Mouse (Mus musculus): ENCODE data around the gene Mllt6. TPM values are rescaled to one million over a fixed set of nuclear protein-coding genes. Genes with fewer than 3 reads are reported as not detected.
A peak's percentile ranks its signal among the peaks of the same experiment; 100 is the strongest.
"Not testable (repeated sequence)": the region's sequence is repeated elsewhere in the genome, so short reads cannot be mapped to it uniquely, and the experiment has no call there.

Gene Mllt6
- polyA plus RNA-seq, 1 experiment from 2014 or later, result 4.3 TPM

DNA sequence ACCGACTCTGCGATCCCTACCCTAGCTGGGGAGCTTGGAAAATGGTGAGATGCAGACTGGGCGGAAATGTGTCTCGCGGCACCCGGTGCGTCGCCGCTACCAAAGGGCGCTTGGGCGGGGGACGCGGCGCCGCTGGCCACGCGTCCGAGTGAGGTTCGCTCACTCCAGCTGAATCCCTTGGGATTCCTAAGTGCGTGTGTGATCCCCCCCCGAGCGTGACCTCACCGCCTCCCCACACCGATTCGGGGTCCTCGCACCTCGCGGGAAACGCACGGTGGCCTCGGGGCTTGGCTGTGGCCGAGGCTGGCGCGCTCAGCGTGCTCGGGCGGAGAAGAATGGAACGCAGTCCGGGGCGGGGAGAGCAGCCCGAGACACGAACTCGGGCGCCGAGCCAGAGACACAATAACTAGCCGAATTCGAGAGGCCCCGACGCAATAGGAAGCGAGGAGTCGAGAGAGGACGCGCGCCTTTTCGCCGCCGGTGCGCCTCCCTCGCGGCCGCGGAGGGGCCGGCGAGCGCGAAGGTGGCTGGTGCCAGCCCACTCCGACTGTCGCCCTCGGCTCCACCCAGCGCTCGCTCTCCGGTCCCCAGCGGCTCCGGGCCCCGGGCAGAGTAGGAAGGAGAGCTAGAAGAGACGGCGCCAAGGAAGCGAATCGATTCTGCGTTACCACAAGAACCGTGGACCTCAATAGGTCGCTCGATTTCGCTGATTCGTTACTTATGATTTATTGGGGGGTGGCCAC lies 37.0 kb downstream of the Mllt6 start, which contains the start of gene Pcgf2:
Gene Pcgf2 (minus strand): TSS at position 495 of the 743 bp plus-strand sequence.
- ATAC-seq (ENCODE audit: low FRiP score) (peak; percentile 14), DNase-seq (ENCODE audit: low spot score, missing footprints) (peak; percentile 97)
- Histone ChIP-seq H3K9ac (ENCODE audit: low read length) (peak within 1 kb of the TSS; percentile 97), H3K9me3 (ENCODE audit: control insufficient read depth, low read length) (no peaks in the 10 kb centered on the region), H3K27ac (ENCODE audit: low read depth, low read length) (peak within 1 kb of the TSS; percentile 96), H3K4me1 (ENCODE audit: control insufficient read depth, insufficient read depth, low read length) (peaks cover 39% of the 10 kb centered on the region), H3K36me3 (ENCODE audit: control insufficient read depth, insufficient read depth, low read length) (no peaks in the 10 kb centered on the region), H3K27me3 (ENCODE audit: control insufficient read depth, insufficient read depth, low read length) (no peaks in the 10 kb centered on the region), H3K4me3 (ENCODE audit: low read depth, low read length) (peak within 1 kb of the TSS; percentile 82), H3K4me2 (peak within 1 kb of the TSS; percentile 95)
- WGBS, result under 1% methylated on average over 85 of the region's 85 CpGs

DNA sequence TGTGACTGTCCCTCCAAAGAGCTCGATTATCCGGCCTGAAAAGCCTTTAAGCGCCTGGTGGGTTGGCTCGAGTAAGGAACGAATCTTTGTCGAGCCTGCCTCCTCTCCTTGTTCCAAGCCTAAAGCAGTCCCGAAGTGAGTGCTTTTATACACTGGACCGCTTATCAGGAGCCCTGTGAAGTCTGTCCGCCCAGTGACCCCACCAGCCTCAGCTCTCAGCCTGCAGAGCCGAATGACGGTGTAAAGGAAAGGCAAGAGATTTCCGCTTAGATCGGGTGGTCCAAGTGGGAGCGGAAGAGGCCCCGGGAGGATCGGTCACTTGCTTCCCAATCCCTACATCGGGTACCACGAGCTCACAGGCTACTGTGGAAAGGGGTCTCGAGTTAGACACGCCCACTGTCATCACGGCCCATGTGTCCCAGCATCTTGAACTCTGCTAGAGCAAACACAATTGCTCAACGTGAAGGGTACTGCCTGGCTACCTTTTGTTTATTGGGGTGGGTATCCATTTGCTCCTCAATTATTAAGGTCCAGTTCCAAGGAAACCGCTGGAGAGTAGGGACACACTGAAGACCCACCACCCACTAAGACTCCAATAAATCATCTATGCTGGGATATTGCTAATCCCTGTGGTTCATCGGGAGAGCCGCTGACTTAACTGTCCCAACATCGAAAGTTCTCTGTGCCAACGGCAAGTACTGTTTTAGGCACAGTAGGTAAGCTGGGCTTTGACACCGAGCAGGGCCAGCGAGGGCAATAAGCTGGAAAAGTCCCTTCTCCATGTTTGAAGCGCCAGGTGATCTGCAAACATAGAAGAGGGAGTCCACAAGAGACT lies 37.7 kb downstream of the Mllt6 start:
- DNase-seq (ENCODE audit: low spot score, missing footprints), result peak; percentile 93

DNA sequence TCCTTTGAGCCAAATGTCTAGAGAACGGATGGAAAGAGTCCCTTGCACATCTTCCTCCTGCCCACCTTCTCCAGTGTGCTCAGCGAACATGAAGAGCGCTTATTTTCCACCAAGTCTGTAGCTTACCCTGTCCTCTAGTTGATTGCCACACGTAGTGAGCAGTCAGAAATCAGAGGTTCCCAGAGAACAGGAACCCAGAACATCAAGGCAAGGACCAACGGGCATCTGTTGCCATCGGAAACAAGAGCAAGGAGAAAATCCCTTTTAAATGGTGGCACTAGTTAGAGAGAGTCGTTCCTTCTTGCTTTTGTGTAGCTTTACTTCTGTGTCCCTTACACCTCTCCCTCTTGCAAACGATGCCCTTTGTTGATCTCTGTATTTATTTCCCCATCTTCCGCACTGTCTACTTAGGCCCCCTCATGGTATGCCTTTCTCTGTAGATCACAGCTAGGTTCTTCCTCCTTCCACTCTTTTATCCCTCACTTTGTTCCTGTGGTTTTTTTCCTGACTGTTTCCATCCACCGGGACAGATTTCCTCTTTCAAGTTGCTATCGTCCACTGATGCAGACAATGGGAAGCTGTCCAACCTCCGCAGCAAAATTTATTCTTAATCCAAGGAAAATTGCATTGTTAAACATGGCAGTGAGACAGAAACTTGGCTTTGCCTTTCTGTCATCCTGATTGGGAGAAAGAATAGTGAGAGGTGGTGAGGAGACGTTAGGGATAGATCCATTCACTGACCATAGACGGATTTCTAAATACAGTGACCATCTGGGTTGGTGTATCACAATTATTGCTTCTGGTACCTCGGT lies 38.6 kb downstream of the Mllt6 start:
- H3K27ac ChIP-seq (ENCODE audit: low read depth, low read length), result no peak overlapping the region
- H3K9ac ChIP-seq (ENCODE audit: low read length), result no peak overlapping the region
- ATAC-seq (ENCODE audit: low FRiP score) (no peak), DNase-seq (ENCODE audit: low spot score, missing footprints) (no peak)
- H3K4me2 ChIP-seq, result peak overlapping the region; percentile 95
- H3K9me3 ChIP-seq (ENCODE audit: control insufficient read depth, low read length), result no peaks in the 10 kb centered on the region
- H3K27me3 ChIP-seq (ENCODE audit: control insufficient read depth, insufficient read depth, low read length), result no peaks in the 10 kb centered on the region
- WGBS, result 50% methylated on average over 15 of the region's 15 CpGs
- H3K36me3 ChIP-seq (ENCODE audit: control insufficient read depth, insufficient read depth, low read length), result peaks cover 3% of the 10 kb centered on the region
- H3K4me3 ChIP-seq (ENCODE audit: low read depth, low read length), result peak overlapping the region; percentile 88; the same call in 1 of the 2 replicates
- peaks cover 23% of the 10 kb centered on the region for H3K4me1 ChIP-seq (ENCODE audit: control insufficient read depth, insufficient read depth, low read length)

More for the DNA sequence above, 37.7 kb downstream of the Mllt6 start:
- H3K27me3 ChIP-seq (ENCODE audit: control insufficient read depth, insufficient read depth, low read length), result no peaks in the 10 kb centered on the region
- 19% methylated on average over 30 of the region's 30 CpGs for WGBS
- peaks cover 31% of the 10 kb centered on the region for H3K4me1 ChIP-seq (ENCODE audit: control insufficient read depth, insufficient read depth, low read length)
- peak overlapping the region; percentile 82 for H3K4me3 ChIP-seq (ENCODE audit: low read depth, low read length)
- H3K4me2 ChIP-seq, result peak overlapping the region; percentile 95
- no peak for ATAC-seq (ENCODE audit: low FRiP score)
- H3K36me3 ChIP-seq (ENCODE audit: control insufficient read depth, insufficient read depth, low read length), result no peaks in the 10 kb centered on the region; the same call in 1 of the 2 replicates
- H3K9ac ChIP-seq (ENCODE audit: low read length), result peak overlapping the region; percentile 97
- H3K9me3 ChIP-seq (ENCODE audit: control insufficient read depth, low read length), result no peaks in the 10 kb centered on the region
- H3K27ac ChIP-seq (ENCODE audit: low read depth, low read length), result peak overlapping the region; percentile 96

DNA sequence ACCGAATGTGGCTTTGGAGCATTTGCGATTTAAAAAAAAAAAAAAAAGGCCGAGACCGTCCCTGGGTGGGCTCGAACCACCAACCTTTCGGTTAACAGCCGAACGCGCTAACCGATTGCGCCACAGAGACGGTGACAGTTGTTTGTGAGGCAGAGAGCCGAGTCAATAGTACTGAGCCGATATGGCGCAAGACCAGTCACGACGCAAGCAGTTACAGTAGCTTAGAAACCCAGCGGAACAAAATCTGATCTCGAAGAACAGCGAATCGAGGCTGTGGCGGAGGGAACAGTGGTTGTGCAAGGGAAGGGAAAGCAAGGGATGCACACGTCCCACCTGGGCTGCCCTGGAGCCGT lies 39.2 kb downstream of the Mllt6 start:
- Histone ChIP-seq H3K4me2 (peak overlapping the region; percentile 79), H3K4me1 (ENCODE audit: control insufficient read depth, insufficient read depth, low read length) (peaks cover 19% of the 10 kb centered on the region), H3K27me3 (ENCODE audit: control insufficient read depth, insufficient read depth, low read length) (no peaks in the 10 kb centered on the region), H3K9ac (ENCODE audit: low read length) (peak overlapping the region; percentile 72), H3K27ac (ENCODE audit: low read depth, low read length) (peak overlapping the region; percentile 67), H3K4me3 (ENCODE audit: low read depth, low read length) (peak overlapping the region; percentile 88), H3K9me3 (ENCODE audit: control insufficient read depth, low read length) (no peaks in the 10 kb centered on the region), H3K36me3 (ENCODE audit: control insufficient read depth, insufficient read depth, low read length) (peaks cover 7% of the 10 kb centered on the region)
- WGBS, result 1% methylated on average over 24 of the region's 24 CpGs
- ATAC-seq (ENCODE audit: low FRiP score) (no peak), DNase-seq (ENCODE audit: low spot score, missing footprints) (peak; percentile 100)

DNA sequence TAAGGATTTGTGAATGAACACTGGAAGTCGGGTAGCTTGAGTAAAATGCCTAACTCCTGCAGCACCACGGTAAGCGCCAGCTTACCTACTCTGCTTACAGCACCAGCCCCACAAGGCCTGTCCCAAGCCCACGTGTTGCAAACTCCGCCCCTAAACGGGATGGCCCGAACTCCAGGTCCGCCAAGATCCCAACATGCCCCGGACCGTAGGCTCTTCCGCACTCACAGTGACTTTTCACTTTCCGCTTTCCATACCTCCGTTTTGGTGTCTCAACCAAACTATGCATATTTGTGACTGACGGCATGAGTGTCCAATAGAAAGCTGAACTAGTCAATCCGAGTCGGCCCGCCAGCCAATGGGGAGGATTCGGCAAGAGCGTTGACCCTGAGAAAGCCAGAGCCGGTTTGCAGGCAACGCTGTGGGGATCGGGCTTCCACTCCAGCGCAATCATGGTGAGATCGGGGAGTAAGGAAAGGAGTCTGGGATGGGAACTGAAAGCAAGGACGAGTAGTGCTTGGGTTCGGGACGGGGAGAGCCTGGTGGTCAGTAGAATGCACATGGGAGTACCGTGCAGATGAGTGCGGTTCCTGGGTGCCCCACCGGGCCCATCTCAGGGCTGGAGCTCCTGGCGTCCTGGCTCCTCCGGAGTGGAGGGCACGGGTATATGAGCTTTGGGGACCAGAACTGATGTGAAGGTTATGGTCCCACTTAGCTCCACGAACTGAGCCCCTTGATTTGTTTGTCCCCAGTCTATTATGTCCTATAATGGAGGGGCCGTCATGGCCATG lies 40.0 kb downstream of the Mllt6 start, which contains the start of gene Psmb3:
Gene Psmb3 (plus strand): TSS at position 361 of the 788 bp plus-strand sequence.
- DNase-seq (ENCODE audit: low spot score, missing footprints) (peak; percentile 99), ATAC-seq (ENCODE audit: low FRiP score) (peak; percentile 88)
- under 1% methylated on average over 35 of the region's 35 CpGs for WGBS

DNA sequence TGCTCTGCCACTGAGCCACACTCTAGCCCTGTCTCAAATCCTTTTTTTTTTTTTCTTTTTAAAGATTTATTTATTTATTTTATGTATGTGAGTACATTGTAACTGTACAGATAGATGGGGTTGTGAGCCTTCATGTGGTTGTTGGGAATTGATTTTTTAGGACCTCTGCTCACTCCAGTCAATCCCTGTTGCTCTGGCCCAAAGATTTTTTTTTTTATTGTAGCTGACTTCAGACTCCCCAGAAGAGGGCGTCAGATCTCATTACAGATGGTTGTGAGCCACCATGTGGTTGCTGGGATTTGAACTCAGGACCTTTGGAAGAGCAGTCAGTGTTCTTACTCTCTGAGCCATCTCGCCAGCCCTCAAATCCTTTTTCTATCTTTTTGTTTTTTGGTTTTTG lies 46.9 kb downstream of the Mllt6 start:
- H3K4me3 ChIP-seq (ENCODE audit: low read depth, low read length); DNase-seq (ENCODE audit: low spot score, missing footprints); H3K27ac ChIP-seq (ENCODE audit: low read depth, low read length); ATAC-seq (ENCODE audit: low FRiP score); H3K4me1 ChIP-seq (ENCODE audit: control insufficient read depth, insufficient read depth, low read length); H3K27me3 ChIP-seq (ENCODE audit: control insufficient read depth, insufficient read depth, low read length); H3K4me2 ChIP-seq; H3K9ac ChIP-seq (ENCODE audit: low read length); H3K9me3 ChIP-seq (ENCODE audit: control insufficient read depth, low read length): not testable (repeated sequence)
- WGBS, result 82% methylated on average over 2 of the region's 2 CpGs
- H3K36me3 ChIP-seq (ENCODE audit: control insufficient read depth, insufficient read depth, low read length), result peaks cover 16% of the 10 kb centered on the region

More for the DNA sequence above, 40.0 kb downstream of the Mllt6 start, which contains the start of gene Psmb3:
- peak within 1 kb of the TSS; percentile 79 for H3K4me2 ChIP-seq
- H3K27me3 ChIP-seq (ENCODE audit: control insufficient read depth, insufficient read depth, low read length), result no peaks in the 10 kb centered on the region
- peaks cover 13% of the 10 kb centered on the region for H3K4me1 ChIP-seq (ENCODE audit: control insufficient read depth, insufficient read depth, low read length)
- H3K9me3 ChIP-seq (ENCODE audit: control insufficient read depth, low read length), result no peaks in the 10 kb centered on the region
- peak within 1 kb of the TSS; percentile 88 for H3K4me3 ChIP-seq (ENCODE audit: low read depth, low read length)
- peak within 1 kb of the TSS; percentile 86 for H3K9ac ChIP-seq (ENCODE audit: low read length)
- peaks cover 7% of the 10 kb centered on the region for H3K36me3 ChIP-seq (ENCODE audit: control insufficient read depth, insufficient read depth, low read length)
- peak within 1 kb of the TSS; percentile 67 for H3K27ac ChIP-seq (ENCODE audit: low read depth, low read length)

DNA sequence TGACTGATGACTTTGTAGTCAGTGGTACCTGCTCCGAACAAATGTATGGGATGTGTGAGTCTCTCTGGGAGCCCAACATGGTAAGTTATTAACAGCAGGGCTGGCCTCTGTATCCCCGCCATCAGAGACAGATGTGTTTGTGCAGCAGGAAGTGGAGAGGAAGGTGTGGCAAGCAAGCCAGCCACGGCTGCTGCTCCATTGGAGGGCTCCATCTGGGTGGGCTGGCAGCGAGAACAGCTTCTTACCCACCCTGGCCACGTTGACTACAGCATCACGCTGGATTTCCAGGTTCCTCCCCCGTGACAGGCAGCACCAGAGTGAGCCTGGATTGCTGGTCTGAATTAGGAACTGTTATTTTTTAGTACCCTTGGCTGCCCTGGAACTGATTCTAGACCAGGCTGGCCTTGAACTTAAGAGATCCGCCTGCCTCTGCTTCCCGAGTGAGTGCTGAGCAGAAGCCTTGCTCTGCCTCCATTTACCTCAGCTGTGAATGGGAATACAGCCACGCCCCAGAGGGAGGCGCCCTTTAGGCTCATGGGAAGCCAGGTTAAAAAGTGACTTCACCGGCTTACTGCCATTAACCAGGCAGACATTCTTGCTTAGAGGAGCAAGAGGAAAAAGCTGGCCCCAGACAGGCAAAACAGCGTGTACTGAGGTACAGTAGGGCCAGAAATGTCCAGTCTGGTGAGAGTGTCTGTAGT lies 48.1 kb downstream of the Mllt6 start:
- Histone ChIP-seq H3K4me1 (ENCODE audit: control insufficient read depth, insufficient read depth, low read length) (no peaks in the 10 kb centered on the region), H3K4me2 (no peak overlapping the region), H3K9ac (ENCODE audit: low read length) (no peak overlapping the region), H3K9me3 (ENCODE audit: control insufficient read depth, low read length) (no peaks in the 10 kb centered on the region), H3K36me3 (ENCODE audit: control insufficient read depth, insufficient read depth, low read length) (peaks cover 14% of the 10 kb centered on the region), H3K4me3 (ENCODE audit: low read depth, low read length) (no peak overlapping the region), H3K27me3 (ENCODE audit: control insufficient read depth, insufficient read depth, low read length) (no peaks in the 10 kb centered on the region), H3K27ac (ENCODE audit: low read depth, low read length) (no peak overlapping the region)
- ATAC-seq (ENCODE audit: low FRiP score), result no peak
- no peak for DNase-seq (ENCODE audit: low spot score, missing footprints)
- 89% methylated on average over 13 of the region's 13 CpGs for WGBS

DNA sequence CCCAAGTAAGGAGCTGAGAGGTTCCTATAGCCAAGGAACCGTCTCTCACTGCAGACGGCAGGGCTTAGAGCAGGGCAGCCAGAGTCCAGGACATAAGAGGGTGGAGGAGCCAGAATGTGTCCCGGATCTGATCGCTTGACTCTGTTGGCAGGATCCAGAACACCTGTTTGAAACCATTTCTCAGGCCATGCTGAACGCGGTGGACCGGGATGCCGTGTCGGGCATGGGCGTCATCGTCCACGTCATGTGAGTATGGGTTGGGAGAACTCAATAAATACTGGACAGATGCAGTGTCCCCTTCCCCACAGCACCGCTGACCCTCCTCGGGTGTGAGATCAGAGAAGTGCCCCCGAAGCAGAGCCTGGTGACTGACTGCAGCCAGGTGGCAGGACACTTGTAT lies 49.1 kb downstream of the Mllt6 start:
- DNase-seq (ENCODE audit: low spot score, missing footprints), result no peak
- H3K4me3 ChIP-seq (ENCODE audit: low read depth, low read length), result no peak overlapping the region
- no peak overlapping the region for H3K9ac ChIP-seq (ENCODE audit: low read length)
- no peak overlapping the region for H3K27ac ChIP-seq (ENCODE audit: low read depth, low read length)
- whole genome bisulfite sequencing, result 94% methylated on average over 15 of the region's 15 CpGs
- no peaks in the 10 kb centered on the region for H3K9me3 ChIP-seq (ENCODE audit: control insufficient read depth, low read length)
- H3K36me3 ChIP-seq (ENCODE audit: control insufficient read depth, insufficient read depth, low read length), result peaks cover 10% of the 10 kb centered on the region
- H3K4me1 ChIP-seq (ENCODE audit: control insufficient read depth, insufficient read depth, low read length), result no peaks in the 10 kb centered on the region
- no peak for ATAC-seq (ENCODE audit: low FRiP score)
- no peak overlapping the region for H3K4me2 ChIP-seq
- no peaks in the 10 kb centered on the region for H3K27me3 ChIP-seq (ENCODE audit: control insufficient read depth, insufficient read depth, low read length)

Measured in midbrain, embryonic 11.5 days (tissue).